Mouse (Mus musculus) A20 (cell line): ENCODE measurements around the gene Otop1.

Experiments used
- DNase-seq: peaks from one replicate; pipeline ENCODE4 v3.0.0-alpha.2; 2011; ENCODE audit warnings: low read depth, low spot score

The Otop1 gene

DNA sequence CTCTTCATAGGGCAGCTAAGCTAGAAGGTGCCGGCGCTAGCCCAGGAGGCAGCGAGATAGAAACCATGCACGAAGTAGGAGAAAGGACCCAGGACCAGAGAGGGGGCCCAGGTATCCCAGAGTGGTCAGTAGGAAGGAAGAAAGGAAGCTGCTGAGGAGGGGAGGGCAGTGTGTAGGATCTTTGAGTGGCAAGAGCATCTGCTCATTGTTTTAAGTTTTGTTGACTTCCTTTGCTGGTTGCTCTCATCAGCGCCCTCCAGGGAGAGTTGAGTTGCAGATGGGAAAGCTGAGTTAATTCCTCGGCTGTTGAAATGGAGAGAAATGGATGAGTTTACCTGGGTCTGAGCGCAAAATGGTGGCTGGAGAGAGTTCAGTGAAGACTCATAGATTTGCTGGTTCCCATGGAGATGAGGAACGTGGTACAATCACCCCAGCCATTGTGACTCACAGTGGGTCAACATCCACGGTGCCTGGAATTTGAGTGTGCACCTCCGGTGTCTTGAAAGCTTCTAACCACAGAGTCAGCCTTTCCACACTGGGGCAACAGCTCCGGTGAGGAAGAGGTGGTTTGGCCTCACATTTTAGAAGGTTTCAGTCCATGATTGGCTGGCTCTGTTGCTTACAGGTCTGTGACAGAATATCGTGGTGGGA, 26.1 kb downstream of the Otop1 start:
- no peak for DNase-seq

DNA sequence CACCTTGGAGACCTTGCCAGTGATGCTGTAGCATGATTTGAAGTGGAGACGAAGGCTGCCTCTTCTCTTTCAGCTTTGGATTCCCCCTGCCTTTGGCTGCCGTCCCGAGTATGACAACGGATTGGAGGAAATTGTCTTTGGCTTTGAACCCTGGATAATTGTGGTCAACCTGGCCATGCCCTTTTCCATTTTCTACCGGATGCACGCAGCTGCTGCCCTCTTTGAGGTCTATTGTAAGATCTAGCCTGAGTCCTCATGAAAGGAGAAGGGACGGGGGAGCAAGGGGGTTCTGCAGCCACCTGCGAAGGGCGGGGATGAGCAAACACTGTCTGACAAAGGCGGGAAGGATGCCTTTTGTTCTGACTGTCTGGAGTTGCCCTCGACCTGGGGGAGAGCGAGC, 26.9 kb downstream of the Otop1 start:
- no peak for DNase-seq

DNA sequence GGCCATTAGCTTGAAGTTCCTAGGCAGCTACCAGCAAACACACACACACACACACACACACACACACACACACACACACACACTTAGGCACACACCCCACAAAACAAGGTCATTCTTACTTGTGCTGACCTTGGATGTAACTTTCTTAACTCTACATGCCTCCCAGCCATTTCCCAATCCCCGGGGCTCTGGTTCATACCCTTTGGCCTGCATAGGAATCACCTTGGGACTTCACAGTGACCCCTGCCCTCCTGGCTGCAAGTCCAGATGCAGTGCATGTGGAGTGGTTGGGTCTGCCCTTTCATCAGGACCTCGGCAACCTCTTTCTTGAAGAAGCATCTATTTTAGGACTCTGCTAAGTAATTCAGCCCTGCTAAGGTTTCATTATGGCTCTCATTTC, 29.5 kb downstream of the Otop1 start:
- no peak for DNase-seq

DNA sequence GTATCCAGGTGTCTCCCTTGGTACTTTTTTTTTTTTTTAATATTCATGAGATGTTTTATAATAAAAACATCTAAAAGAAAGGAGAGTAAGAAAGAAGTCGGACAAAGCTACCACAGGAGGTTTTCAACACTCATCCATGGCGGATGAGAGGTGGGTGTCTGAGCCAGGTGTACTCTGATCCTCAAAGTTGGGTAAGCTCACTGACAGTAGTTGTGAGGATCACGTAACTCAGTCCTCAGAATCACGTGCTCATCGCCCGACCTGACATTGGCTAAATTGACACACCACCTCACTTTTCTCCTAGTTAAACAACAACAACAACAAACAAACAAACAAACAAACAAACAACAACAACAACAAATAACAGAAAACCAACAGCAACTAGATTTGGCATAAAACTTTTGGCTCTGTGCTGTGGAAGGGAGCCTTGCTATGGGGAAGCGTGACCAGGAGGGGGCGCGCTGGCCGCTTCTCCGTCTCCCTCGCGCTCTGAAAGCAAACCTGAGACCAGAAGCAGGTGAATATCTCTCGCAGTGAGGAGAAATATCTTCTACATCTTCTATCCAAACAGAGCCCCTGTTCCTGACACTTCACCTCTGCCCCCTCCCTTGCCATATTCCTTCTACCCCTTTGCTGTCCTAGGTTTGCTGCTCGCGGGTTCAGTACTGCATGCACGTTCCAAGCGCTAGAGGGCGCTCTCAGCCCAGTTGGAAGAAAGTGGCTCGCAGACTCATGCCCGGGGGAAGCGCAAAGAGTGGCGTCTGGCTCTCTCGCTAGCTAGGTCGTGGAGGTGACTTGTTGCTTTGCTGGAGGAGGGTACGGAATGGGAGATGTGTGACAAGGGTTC, 31.7 kb downstream of the Otop1 start:
- peak; percentile 88 for DNase-seq

DNA sequence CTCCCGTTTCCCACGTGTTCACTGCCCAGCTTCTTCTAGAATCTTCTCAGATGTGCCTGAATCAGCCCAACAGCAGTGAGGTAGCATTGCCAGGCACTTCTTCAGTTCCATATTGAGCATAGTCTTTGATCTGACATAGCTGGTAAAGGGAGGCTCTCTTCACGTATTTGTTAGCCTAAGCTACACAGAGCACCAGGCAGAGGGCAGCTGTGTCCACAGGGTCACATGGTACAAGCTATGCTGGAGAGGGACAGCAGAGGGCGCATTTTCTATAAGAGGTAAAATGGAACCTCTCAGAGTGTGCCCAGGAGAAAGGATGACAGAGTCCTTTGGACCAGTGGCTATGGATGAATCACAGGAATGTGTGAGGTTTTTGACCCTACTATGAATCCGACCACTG, 33.1 kb downstream of the Otop1 start:
- DNase-seq: peak; percentile 74

DNA sequence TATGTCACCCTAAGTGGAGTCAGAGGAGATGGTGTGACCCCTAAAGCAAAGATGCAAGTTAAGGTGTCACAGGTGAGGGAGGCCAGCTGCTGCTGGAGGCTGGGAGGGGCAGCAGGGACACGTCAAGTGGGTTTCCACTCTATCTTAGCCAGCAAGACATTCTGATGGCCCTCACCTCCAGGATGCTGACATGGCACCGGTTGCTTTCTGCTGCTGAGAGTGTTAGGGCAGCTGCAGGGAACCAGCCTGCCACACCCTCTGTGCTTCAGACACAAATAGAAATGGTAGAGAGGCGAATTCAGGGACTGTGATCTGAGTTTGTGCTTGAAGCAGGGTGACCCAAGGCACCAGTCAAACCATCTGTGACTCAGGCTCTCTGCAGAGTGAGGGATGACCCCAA, 34.0 kb downstream of the Otop1 start:
- DNase-seq: no peak

DNA sequence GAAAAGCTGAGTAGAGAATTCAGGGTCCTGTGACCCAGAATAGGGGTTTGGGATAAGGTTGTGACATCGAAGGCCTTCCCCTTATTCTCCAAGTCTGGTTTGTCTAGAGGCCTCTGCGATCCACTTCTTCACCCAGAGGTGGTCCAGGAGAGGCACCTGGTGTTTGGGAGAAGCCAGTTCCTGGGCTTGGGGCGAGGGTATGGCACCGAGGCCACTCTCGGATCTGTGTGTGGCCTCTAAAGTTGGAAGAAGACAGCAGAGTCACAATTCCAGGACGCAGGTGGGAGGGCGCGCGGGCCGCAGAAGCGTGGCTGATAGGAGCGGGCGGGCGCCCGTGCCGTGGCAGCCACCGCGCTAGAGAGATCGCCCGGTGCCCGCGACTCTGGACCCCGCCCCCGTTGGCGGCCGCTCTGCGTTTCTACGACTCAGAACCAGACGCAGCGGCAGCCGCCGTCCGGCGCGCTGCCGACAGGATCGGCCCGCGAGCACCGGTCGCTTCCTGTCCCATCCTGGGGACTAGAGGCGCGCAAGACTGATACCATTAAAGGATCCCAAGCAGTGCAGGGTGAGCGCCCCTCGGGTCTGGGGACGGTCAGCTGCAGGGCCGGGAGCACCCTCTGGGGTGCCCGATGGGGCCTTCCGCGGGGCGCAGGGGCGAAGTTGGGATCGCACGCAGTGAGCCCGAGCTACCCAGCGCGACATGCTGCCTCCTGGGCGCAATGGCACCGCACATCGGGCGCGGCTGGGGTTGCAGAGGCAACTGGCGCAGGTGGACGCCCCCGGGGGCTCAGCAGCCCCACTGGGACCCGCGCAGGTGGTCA, 43.4 kb downstream of the Otop1 start, which contains the start of gene Drd5:
Gene Drd5, plus strand, starts transcription at position 402 of the 821 bp plus-strand sequence.
- DNase-seq: no peak

DNA sequence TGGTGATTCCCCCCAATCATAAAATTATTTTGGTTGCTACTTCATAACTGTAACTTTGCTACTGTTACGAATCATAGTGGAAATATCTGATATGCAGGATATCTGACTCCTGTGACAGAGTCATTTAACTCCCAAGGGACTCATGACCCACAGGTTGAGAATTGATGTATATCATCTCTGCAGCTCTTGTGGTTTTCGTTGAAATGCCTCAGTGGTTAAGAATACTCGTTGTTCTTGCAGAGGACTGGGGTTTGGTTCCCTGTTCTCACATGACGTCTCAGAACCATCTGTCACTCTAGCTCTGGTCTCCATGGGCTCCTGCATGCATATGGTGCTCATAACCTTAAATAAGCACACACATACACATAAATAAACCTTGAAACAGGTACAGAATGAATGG, 57.6 kb downstream of the Otop1 start:
- peak; percentile 44 for DNase-seq

DNA sequence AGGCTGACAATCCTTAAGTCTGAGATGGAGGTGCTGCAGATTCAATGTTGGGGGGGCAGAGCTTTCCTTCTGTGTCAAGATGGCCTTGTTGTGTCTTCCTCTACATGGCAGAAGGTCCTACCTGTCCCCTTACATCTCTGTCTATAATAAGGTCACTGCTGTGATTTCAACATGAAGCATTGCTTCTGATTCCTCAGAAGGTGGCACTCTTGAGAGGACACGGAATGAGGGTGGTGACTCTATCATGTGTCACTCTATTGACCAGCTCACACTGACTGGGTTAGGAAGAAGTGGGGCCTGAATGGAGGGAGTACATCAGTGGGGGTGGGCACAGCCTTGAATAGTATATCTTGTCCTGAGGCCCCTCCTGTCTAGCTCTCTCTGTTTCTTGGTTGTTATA, 58.8 kb downstream of the Otop1 start:
- DNase-seq: peak; percentile 13

DNA sequence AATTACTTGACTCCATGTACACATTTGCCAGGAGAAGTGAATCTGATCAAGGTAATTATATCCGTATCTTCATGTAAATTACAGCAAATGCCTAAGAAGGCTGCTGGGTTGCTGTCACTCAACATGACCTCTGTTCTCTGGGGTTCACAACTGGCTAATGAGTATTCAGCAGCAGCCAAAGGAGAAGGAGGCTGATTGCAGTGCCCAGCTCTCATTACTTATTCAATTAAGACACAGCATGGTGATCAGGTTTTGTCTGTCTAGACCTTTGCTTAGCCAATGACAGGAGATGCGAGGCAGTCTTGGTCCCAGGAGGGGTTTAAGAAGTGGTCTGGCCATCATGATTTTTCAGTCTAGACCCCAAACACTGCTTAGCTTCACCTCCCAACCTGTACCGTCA, 67.3 kb downstream of the Otop1 start:
- DNase-seq: no peak

DNA sequence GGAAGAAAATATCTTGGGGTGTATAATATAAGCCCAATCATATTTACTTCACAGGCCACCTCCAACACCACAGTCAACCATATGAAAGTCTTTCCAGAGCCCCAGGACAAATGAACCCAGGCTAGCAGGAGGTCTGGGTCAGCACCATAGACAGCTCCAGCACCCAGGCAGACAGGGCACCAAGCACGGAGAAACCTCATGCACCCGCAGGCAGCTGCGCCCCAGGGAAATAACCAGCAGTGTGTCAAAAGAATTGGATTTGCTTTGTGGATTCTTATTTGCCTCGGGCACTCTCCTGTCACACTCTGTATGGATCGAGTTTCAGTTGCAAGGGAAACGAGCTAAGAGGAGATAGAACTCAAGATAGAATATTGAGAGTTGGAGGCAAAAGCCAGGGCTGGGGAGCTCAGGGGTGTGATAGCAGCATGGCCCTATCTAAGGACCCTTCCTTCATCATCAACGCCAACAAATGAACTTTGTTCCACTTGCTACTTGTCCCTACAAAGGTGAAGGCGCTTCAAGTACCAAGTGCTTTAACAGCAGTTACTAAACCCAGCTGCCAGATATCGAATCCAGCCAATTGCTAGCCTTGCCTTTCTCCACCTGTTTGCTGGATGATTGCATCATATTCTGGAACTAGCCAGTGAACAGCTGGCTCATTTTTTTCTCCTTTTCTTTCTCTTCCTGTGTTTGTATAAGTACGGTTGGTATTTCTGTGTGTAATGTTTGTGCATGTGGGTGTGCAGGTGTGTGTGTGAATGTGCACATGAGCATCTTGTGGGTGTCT, 71.1 kb downstream of the Otop1 start:
- peak; percentile 30 for DNase-seq

DNA sequence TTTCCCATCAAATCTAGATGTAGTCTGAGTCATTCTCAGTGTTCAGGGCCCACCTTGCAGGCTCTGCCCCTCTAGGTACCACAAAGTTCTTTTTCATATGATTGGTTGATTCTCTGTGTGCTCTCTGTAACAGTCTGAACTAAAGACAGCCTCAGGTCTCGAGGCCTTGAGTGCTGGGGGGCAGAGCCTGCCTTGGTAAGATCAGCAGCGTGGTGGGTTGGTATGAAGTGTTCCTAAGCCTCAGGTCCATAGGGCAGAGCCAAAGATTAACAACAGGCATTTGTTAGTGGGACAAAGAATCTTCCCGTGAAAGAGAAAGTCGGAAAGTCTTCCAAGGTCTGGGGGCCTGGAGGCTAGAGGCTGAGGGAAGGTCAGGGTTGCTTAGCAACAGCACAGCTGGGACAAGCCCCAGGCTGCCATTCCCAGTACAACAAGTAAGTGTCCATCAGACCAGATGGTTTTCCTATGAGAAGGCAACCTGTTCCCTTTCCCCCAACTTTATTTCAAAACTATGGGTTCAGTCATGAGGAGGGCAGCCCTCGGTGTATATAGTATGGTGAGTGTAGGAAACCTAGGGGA, 74.7 kb downstream of the Otop1 start:
- DNase-seq: no peak
